Mouse (Mus musculus): ENCODE measurements around the gene Dnaic2. TPM values are rescaled to one million over a fixed set of nuclear protein-coding genes. Genes with fewer than 3 reads are reported as not detected.

Gene Dnaic2
- polyA plus RNA-seq, 1 experiment from 2014 or later, result 0.25 TPM

GRCm38 (mm10) chr11:114698496-114698895, 28.7 kb upstream of the Dnaic2 start:
- ATAC-seq (ENCODE audit: insufficient read depth, low FRiP score), result no peak
- no peak overlapping the region for H3K4me3 ChIP-seq (replicated peaks; ENCODE audit: low read length)
- no peak overlapping the region for H3K27ac ChIP-seq (ENCODE audit: low read length)
- WGBS, result 89% methylated on average over 7 of the region's 7 CpGs
- H3K4me2 ChIP-seq (ENCODE audit: low read depth, low read length), result no peak overlapping the region
- no peaks in the 10 kb centered on the region for H3K36me3 ChIP-seq (ENCODE audit: control insufficient read depth, insufficient read depth, low read length)
- H3K9ac ChIP-seq (ENCODE audit: low read length), result no peak overlapping the region
- no peaks in the 10 kb centered on the region for H3K27me3 ChIP-seq (ENCODE audit: control insufficient read depth, insufficient read depth, low read length)
- no peaks in the 10 kb centered on the region for H3K9me3 ChIP-seq (replicated peaks; ENCODE audit: control insufficient read depth, low read length)
- H3K4me1 ChIP-seq (ENCODE audit: control insufficient read depth, insufficient read depth, low read length), result no peaks in the 10 kb centered on the region

GRCm38 (mm10) chr11:114699511-114699910, 27.7 kb upstream of the Dnaic2 start:
- H3K27ac ChIP-seq (ENCODE audit: low read length), result no peak overlapping the region
- no peak overlapping the region for H3K4me2 ChIP-seq (ENCODE audit: low read depth, low read length)
- H3K4me3 ChIP-seq (replicated peaks; ENCODE audit: low read length), result no peak overlapping the region
- no peaks in the 10 kb centered on the region for H3K4me1 ChIP-seq (ENCODE audit: control insufficient read depth, insufficient read depth, low read length)
- no peaks in the 10 kb centered on the region for H3K9me3 ChIP-seq (replicated peaks; ENCODE audit: control insufficient read depth, low read length)
- WGBS, result 61% methylated on average over 12 of the region's 12 CpGs
- H3K36me3 ChIP-seq (ENCODE audit: control insufficient read depth, insufficient read depth, low read length), result no peaks in the 10 kb centered on the region
- H3K27me3 ChIP-seq (ENCODE audit: control insufficient read depth, insufficient read depth, low read length), result no peaks in the 10 kb centered on the region
- peak; percentile 59; the same call in 1 of the 2 replicates for ATAC-seq (ENCODE audit: insufficient read depth, low FRiP score)
- no peak overlapping the region for H3K9ac ChIP-seq (ENCODE audit: low read length)

- Histone ChIP-seq H3K4me1 (ENCODE audit: control insufficient read depth, insufficient read depth, low read length) (no peaks in the 10 kb centered on the region), H3K4me3 (replicated peaks; ENCODE audit: low read length) (no peak overlapping the region), H3K27ac (ENCODE audit: low read length) (no peak overlapping the region), H3K9me3 (replicated peaks; ENCODE audit: control insufficient read depth, low read length) (no peaks in the 10 kb centered on the region), H3K9ac (ENCODE audit: low read length) (no peak overlapping the region), H3K36me3 (ENCODE audit: control insufficient read depth, insufficient read depth, low read length) (no peaks in the 10 kb centered on the region), H3K4me2 (ENCODE audit: low read depth, low read length) (no peak overlapping the region), H3K27me3 (ENCODE audit: control insufficient read depth, insufficient read depth, low read length) (no peaks in the 10 kb centered on the region)
- no peak for ATAC-seq (ENCODE audit: insufficient read depth, low FRiP score)
- WGBS, result 80% methylated on average over 15 of the region's 15 CpGs
Observed at GRCm38 (mm10) chr11:114702311-114702995, 24.8 kb upstream of the Dnaic2 start.

- no peak for ATAC-seq (ENCODE audit: insufficient read depth, low FRiP score)
- H3K36me3 ChIP-seq (ENCODE audit: control insufficient read depth, insufficient read depth, low read length), result no peaks in the 10 kb centered on the region
Observed at GRCm38 (mm10) chr11:114702996-114703361, 24.2 kb upstream of the Dnaic2 start.

DNA sequence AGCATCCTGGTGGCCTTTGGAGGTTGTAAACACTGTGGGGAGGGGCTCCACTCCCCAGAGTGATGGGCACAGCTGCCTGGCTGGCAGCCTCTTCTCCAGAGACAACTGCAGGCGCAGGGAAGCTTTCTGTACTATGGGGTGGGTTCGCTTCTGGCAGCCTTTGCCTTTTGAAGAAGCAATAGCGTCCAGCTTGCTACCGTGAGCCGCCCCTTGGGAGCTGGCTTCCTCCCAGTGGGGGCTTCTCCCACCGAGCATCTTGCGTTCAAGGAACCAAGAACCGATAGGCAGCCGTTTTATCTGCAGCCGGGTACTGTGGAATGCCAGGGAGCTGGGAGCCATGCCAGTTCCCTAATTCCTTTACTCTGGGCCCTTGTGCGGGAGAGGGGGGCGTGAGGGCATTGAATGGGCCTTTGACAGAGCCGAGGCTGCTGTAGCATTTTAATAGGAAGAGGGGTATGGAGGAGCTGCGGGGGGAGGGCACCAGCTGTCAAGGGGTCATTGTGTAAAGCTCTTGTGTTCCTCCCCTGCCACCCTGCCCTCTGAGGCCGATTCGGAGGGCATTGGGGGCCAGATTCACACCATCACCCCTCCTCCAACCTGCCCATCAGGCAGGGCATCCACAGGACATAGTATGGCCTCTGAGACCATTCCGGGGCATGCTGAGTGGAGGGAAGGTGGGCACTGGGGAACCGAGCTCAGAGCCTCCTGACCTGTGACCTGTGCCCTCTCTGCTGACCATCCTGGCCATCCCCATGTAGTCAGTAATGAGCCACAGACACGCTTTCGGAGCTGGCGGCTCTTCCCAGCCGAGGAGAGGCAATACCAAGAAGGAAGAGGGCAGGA, 22.9 kb upstream of the Dnaic2 start:
- Histone ChIP-seq H3K9me3 (replicated peaks; ENCODE audit: control insufficient read depth, low read length) (no peaks in the 10 kb centered on the region), H3K27ac (ENCODE audit: low read length) (no peak overlapping the region), H3K4me1 (ENCODE audit: control insufficient read depth, insufficient read depth, low read length) (no peaks in the 10 kb centered on the region), H3K36me3 (ENCODE audit: control insufficient read depth, insufficient read depth, low read length) (no peaks in the 10 kb centered on the region), H3K9ac (ENCODE audit: low read length) (no peak overlapping the region; the same call in 1 of the 2 replicates), H3K4me2 (ENCODE audit: low read depth, low read length) (no peak overlapping the region), H3K4me3 (replicated peaks; ENCODE audit: low read length) (no peak overlapping the region), H3K27me3 (ENCODE audit: control insufficient read depth, insufficient read depth, low read length) (no peaks in the 10 kb centered on the region)
- peak; percentile 45; the same call in 1 of the 2 replicates for ATAC-seq (ENCODE audit: insufficient read depth, low FRiP score)
- WGBS, result 65% methylated on average over 22 of the region's 22 CpGs

More at GRCm38 (mm10) chr11:114702996-114703361, 24.2 kb upstream of the Dnaic2 start:
- H3K4me3 ChIP-seq (replicated peaks; ENCODE audit: low read length), result no peak overlapping the region
- H3K27ac ChIP-seq (ENCODE audit: low read length), result no peak overlapping the region
- H3K27me3 ChIP-seq (ENCODE audit: control insufficient read depth, insufficient read depth, low read length), result no peaks in the 10 kb centered on the region
- no peak overlapping the region for H3K4me2 ChIP-seq (ENCODE audit: low read depth, low read length)
- H3K9me3 ChIP-seq (replicated peaks; ENCODE audit: control insufficient read depth, low read length), result no peaks in the 10 kb centered on the region
- WGBS, result 85% methylated on average over 6 of the region's 6 CpGs
- no peak overlapping the region for H3K9ac ChIP-seq (ENCODE audit: low read length)
- no peaks in the 10 kb centered on the region for H3K4me1 ChIP-seq (ENCODE audit: control insufficient read depth, insufficient read depth, low read length)

DNA sequence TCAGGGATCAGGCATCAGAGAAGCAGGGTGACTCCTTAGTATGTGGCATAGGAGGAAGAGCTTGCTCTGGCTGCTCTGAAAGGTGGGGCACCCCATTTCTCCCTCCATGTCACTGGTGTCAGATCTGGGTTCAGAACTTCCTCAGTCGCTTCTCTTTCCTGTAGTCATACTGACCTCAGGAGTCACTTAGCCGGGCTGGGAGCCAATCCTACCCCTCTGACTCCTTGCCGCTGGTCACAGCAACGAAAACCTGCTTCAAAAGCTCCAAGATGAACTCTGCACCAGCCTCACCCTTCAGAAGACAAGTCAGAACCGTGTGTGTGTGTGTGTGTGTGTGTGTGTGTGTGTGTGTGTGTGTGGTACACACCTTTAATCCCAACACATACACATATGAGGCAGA, 20.9 kb upstream of the Dnaic2 start:
- peak; percentile 8; the same call in 1 of the 2 replicates for ATAC-seq (ENCODE audit: insufficient read depth, low FRiP score)
- 75% methylated on average over 5 of the region's 5 CpGs for WGBS
- no peak overlapping the region for H3K9ac ChIP-seq (ENCODE audit: low read length)
- H3K4me1 ChIP-seq (ENCODE audit: control insufficient read depth, insufficient read depth, low read length), result no peaks in the 10 kb centered on the region
- no peaks in the 10 kb centered on the region for H3K9me3 ChIP-seq (replicated peaks; ENCODE audit: control insufficient read depth, low read length)
- no peaks in the 10 kb centered on the region for H3K27me3 ChIP-seq (ENCODE audit: control insufficient read depth, insufficient read depth, low read length)
- H3K4me2 ChIP-seq (ENCODE audit: low read depth, low read length), result no peak overlapping the region
- H3K27ac ChIP-seq (ENCODE audit: low read length), result no peak overlapping the region
- no peak overlapping the region for H3K4me3 ChIP-seq (replicated peaks; ENCODE audit: low read length)
- no peaks in the 10 kb centered on the region for H3K36me3 ChIP-seq (ENCODE audit: control insufficient read depth, insufficient read depth, low read length)

GRCm38 (mm10) chr11:114711393-114711792, 15.8 kb upstream of the Dnaic2 start:
- H3K27ac ChIP-seq (ENCODE audit: low read length), result no peak overlapping the region
- WGBS, result 84% methylated on average over 3 of the region's 3 CpGs
- no peaks in the 10 kb centered on the region for H3K4me1 ChIP-seq (ENCODE audit: control insufficient read depth, insufficient read depth, low read length)
- H3K27me3 ChIP-seq (ENCODE audit: control insufficient read depth, insufficient read depth, low read length), result no peaks in the 10 kb centered on the region
- H3K4me3 ChIP-seq (replicated peaks; ENCODE audit: low read length), result no peak overlapping the region
- H3K9ac ChIP-seq (ENCODE audit: low read length), result no peak overlapping the region
- no peak for ATAC-seq (ENCODE audit: insufficient read depth, low FRiP score)
- no peaks in the 10 kb centered on the region for H3K9me3 ChIP-seq (replicated peaks; ENCODE audit: control insufficient read depth, low read length)
- no peaks in the 10 kb centered on the region for H3K36me3 ChIP-seq (ENCODE audit: control insufficient read depth, insufficient read depth, low read length)
- no peak overlapping the region for H3K4me2 ChIP-seq (ENCODE audit: low read depth, low read length)

DNA sequence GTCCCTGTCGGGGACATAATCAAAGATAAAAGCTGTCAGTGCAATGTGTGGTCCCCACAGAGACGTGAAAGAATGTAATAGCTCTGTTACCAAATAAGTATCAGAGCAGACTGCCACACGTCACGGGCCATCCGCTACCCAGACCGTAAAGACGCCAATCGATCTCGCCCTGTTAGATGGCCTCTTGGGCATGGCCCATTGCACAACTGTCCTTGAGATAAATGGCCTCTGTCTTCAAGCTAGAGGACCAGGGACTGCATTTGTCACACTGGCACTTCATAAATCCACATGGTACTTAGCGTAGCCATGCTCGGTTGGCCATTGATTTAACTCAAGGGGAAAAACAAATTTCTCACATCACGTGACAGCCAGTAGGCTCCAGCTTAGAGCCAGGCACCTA, 15.3 kb upstream of the Dnaic2 start:
- Histone ChIP-seq H3K27me3 (ENCODE audit: control insufficient read depth, insufficient read depth, low read length) (no peaks in the 10 kb centered on the region), H3K9ac (ENCODE audit: low read length) (no peak overlapping the region), H3K9me3 (replicated peaks; ENCODE audit: control insufficient read depth, low read length) (no peaks in the 10 kb centered on the region), H3K4me1 (ENCODE audit: control insufficient read depth, insufficient read depth, low read length) (no peaks in the 10 kb centered on the region), H3K4me3 (replicated peaks; ENCODE audit: low read length) (no peak overlapping the region), H3K4me2 (ENCODE audit: low read depth, low read length) (no peak overlapping the region), H3K27ac (ENCODE audit: low read length) (no peak overlapping the region), H3K36me3 (ENCODE audit: control insufficient read depth, insufficient read depth, low read length) (no peaks in the 10 kb centered on the region)
- WGBS, result 80% methylated on average over 12 of the region's 12 CpGs
- ATAC-seq (ENCODE audit: insufficient read depth, low FRiP score), result no peak

- ATAC-seq (ENCODE audit: insufficient read depth, low FRiP score), result no peak
- Histone ChIP-seq H3K27ac (ENCODE audit: low read length) (no peak overlapping the region), H3K9me3 (replicated peaks; ENCODE audit: control insufficient read depth, low read length) (no peaks in the 10 kb centered on the region), H3K4me1 (ENCODE audit: control insufficient read depth, insufficient read depth, low read length) (no peaks in the 10 kb centered on the region), H3K27me3 (ENCODE audit: control insufficient read depth, insufficient read depth, low read length) (no peaks in the 10 kb centered on the region), H3K9ac (ENCODE audit: low read length) (no peak overlapping the region), H3K36me3 (ENCODE audit: control insufficient read depth, insufficient read depth, low read length) (no peaks in the 10 kb centered on the region), H3K4me3 (replicated peaks; ENCODE audit: low read length) (no peak overlapping the region), H3K4me2 (ENCODE audit: low read depth, low read length) (no peak overlapping the region)
- WGBS, result 87% methylated on average over 6 of the region's 6 CpGs
Observed at GRCm38 (mm10) chr11:114714526-114714925, 12.7 kb upstream of the Dnaic2 start.
